Mouse (Mus musculus) thymus, postnatal 4 days (tissue): ENCODE results near the gene Diaph2.
A peak's percentile ranks its signal among the peaks of the same experiment; 100 is the strongest.
"Not testable (repeated sequence)": the region's sequence is repeated elsewhere in the genome, so short reads cannot be mapped to it uniquely, and the experiment has no call there.

ENCODE experiments used
- DNase-seq: peaks from one replicate; pipeline ENCODE4 v3.0.0; 2021

The Diaph2 gene

DNA sequence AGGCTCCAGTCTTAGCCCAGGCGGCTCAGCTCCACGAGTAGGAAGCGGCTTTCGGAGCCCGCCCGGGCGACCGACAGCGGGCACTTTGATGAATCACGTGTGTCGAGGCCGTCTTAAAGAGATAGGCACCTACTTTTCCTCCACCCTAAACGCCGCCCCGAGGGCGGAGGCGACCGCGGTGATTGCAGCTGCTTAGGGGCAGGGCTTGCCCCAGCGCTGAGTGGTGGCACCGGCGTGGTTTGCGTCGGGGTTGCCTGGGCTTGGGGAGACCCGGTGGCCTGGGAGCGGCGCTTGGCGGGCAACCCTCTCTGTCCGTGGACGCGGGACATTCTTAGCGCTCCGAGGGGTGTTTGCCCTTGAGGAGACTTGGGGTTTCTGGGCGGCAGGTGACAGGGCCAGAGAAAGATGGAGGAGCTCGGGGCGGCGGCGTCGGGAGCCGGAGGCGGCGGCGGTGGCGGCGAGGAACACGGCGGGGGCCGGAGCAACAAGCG, at the start of gene Diaph2:
TSS of gene Diaph2 (plus strand) at position 172 of the 491 bp plus-strand sequence.
- DNase-seq = peak; percentile 82

- DNase-seq = no peak
Observed at GRCm38 (mm10) chrX:129701634-129702312, 47.8 kb upstream of the Diaph2 start.

GRCm38 (mm10) chrX:129709656-129710055, 39.9 kb upstream of the Diaph2 start:
- DNase-seq = no peak

- DNase-seq = no peak
Observed at GRCm38 (mm10) chrX:129728717-129729220, 20.8 kb upstream of the Diaph2 start.

GRCm38 (mm10) chrX:129736562-129736961, 13.0 kb upstream of the Diaph2 start:
- no peak for DNase-seq

GRCm38 (mm10) chrX:129739226-129739625, 10.3 kb upstream of the Diaph2 start:
- no peak for DNase-seq

- DNase-seq = no peak
Observed at GRCm38 (mm10) chrX:129742981-129743380, 6.6 kb upstream of the Diaph2 start.

- DNase-seq = no peak
Observed at GRCm38 (mm10) chrX:129745976-129746375, 3.6 kb upstream of the Diaph2 start.

- DNase-seq = no peak
Observed at GRCm38 (mm10) chrX:129749102-129749501, 440 bp upstream of the Diaph2 start.

GRCm38 (mm10) chrX:129750094-129750569, 590 bp downstream of the Diaph2 start:
- DNase-seq = no peak

GRCm38 (mm10) chrX:129750606-129751005, 1.1 kb downstream of the Diaph2 start:
- DNase-seq = no peak

- no peak for DNase-seq
Observed at GRCm38 (mm10) chrX:129756606-129757005, 7.1 kb downstream of the Diaph2 start.

- no peak for DNase-seq
Observed at GRCm38 (mm10) chrX:129762649-129763048, 13.1 kb downstream of the Diaph2 start.

- no peak for DNase-seq
Observed at GRCm38 (mm10) chrX:129765378-129765777, 15.8 kb downstream of the Diaph2 start.

DNA sequence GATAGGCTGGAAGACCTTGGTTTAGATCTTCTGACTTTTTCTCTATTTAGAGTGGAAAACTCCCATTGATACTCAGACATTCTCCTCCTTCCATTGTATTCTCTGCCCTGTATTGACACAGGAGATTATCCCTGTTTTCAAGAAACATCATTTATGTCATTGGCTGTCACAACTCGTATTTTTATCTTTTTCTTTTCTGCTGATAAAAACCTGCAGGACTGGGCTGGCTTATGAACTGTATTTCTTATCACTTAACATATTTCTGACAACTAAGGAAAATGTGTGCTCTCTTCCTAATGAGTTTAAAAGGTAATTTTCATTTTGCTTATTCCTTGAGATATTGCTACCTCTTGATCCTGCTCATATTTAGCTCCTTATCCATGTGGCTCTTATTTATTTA, 17.3 kb downstream of the Diaph2 start:
- no peak for DNase-seq

DNA sequence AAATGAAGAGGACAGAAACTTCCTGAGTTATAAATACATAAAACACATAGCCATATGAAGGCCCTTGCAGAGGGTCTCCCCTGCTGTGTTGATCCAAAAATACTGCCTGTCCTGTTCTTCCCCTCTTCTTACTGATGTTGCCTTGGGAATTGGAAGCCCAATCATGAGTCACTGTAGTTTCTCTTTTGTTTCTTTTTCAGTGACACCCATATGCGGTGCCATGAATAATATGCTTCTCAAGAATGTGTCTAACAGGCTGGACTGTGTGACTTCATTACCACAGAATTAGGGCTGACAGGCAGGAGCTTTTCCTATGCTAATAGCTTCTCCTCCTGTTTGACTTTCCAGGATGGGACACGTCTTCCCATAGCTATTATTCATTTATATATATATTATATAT, 21.1 kb downstream of the Diaph2 start:
- DNase-seq = no peak

DNA sequence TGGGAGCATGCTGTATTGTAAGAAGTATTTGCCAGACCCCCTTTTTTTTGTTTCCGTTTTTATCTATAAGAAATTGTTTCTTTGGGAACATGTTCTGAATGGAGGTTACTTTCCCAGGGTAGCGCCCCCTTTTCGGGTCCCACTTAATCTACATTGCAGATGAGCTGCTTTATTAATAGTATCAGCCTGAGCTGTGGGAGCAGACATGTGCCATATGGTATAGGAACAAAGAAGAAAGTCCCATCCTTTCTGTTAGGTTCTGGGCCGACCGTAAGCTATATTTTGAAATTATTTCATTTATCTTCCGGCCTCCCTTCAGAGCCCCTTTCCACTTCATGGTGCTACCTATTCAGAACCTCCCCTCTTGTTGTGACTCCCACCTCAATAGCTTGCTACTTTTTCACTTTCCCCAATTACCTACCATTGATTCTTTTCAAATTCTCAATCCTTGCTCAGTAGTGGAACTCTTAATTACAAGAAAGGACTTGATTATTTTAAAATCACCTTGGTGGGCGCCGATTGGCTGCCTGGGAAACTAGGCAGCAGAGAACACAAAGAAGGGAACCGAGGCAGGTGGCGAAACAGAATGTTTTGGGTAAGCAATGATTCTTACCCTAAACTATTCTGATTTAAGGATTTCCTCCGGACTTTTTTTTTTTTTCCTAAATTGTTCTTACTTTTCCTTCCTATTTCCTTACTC, 24.2 kb downstream of the Diaph2 start:
- no peak for DNase-seq

- DNase-seq = no peak
Observed at GRCm38 (mm10) chrX:129774478-129774877, 24.9 kb downstream of the Diaph2 start.

GRCm38 (mm10) chrX:129776761-129777160, 27.2 kb downstream of the Diaph2 start:
- DNase-seq = no peak

DNA sequence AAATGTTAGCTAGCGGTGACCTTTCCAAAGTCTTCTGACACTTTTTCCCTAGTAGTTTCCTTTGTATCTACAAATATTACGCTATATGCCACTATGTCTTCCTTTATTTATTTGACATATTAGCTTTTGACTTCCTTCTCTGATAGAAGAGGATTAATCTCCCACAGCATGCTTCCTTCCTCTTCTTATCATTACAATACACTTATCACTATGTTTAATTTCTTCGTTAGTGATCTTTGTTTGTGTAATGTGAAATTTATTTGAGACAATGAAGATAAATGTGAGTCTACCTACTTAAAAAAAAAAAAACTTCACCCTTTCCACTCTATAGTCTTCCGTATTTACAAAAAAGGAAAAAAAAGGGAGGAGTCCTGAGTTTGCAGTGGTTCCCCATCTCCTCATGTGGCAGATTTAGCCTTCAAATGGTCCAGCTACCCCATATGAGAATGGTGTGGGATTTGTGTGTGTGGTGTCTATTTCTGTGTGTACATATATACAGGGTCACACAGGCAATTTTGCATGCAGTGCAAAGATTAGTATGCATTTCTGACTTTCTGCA, 27.9 kb downstream of the Diaph2 start:
- no peak for DNase-seq

DNA sequence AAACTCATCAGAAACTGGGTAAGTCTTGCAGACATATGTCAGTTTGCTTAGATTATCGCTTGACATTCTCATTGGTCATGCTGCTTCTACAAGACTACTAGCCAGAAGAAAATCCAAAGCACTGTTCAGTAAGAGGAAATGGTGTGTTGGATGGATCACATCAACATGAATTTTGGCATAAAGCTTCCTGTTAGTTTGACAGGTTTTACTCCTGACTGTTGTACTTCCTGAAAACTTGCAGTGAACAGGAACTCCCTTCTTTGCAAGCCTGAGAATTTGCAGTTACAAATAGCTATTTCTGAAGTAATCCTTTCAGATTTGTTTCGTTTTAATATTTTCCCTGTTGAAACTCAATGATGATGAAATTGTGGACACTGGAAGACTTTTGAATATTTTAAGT, 32.3 kb downstream of the Diaph2 start:
- DNase-seq = no peak

- DNase-seq = no peak
Observed at GRCm38 (mm10) chrX:129784062-129784461, 34.5 kb downstream of the Diaph2 start.

DNA sequence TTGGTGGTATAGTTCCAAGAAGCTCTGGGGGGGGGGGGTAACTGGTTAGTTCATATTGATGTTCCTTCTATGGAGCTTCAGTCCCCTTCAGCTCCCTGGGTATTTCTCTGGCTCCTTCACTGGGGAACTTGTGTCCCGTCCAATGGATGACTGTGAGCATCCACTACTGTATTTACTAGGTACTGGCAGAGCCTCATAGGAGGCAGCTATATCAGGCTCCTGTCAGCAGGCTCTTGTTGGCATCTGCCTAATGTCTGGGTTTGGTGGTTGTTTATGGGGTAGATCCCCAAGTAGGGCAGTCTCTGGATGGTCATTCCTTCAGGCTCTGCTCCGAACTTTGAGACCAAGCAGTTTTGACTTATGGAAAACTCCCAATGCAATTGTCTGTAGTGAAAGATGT, 50.4 kb downstream of the Diaph2 start:
- not testable (repeated sequence) for DNase-seq

DNA sequence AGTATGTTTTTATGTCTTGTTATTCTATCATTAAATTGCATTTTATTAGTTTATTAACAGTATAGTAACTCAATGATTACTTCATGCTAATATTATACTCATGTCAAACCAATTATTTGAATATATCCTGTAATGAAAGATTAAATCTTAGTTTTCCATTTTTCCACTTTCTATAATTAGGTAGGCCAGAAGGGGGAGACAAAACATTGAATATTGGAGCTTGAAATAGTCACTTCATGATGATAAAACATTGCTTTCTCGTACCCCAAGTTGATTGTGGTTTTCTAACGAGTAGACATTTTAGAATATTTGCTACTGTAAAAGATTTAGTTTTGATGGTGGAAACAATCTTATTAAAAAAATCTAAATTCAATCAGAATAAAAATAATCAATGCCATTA, 82.4 kb downstream of the Diaph2 start:
- DNase-seq = no peak
